8 mouse cellular contexts compared by ENCODE assay signal in genomic region chr17:5248957-5249656, GRCm38 (mm10).
DNase-seq lines count a peak whose midpoint lies in the region; ATAC-seq and TF ChIP-seq lines count a peak whose summit lies in the region.

No protein-coding gene starts in this region.

- no peaks in the 10 kb centered on the region for H3K36me3 ChIP-seq in heart, embryonic 14.5 days (ENCODE audit: control insufficient read depth, insufficient read depth, low read length)

- peak overlapping the region; percentile 69 for H3K27ac ChIP-seq in bone marrow macrophage, adult 2 months (ENCODE audit: insufficient read depth, low read depth, low read length)
- H3K27ac ChIP-seq in heart, embryonic 14.5 days (replicated peaks in 1 of 2; ENCODE audit: control insufficient read depth in 1 of 2, insufficient read depth in 1 of 2, low read depth in 2 of 2, low read length in 2 of 2): peak overlapping the region; percentile 60 to 75

- H3K4me3 ChIP-seq in bone marrow macrophage, adult 2 months (ENCODE audit: insufficient read depth, low read length): no peak overlapping the region
- no peak overlapping the region for H3K4me3 ChIP-seq in heart, embryonic 14.5 days (ENCODE audit: control insufficient read depth in 1 of 2, insufficient read depth in 1 of 2, low read depth in 1 of 2, low read length in 2 of 2)

- no peak for TF ChIP-seq POLR2A in bone marrow macrophage, adult 2 months (IDR thresholded peaks at IDR 0.05; ENCODE audit: borderline replicate concordance, low read depth, low read length)

- peak overlapping the region; percentile 26 for H3K4me2 ChIP-seq in heart, embryonic 14.5 days (ENCODE audit: low read length)

- H3K9me3 ChIP-seq in heart, embryonic 14.5 days (ENCODE audit: control insufficient read depth, low read length): no peaks in the 10 kb centered on the region

- no peak; the same call in 1 of the 2 replicates for ATAC-seq in heart, embryonic 14.5 days (ENCODE audit: insufficient number of reproducible peaks, insufficient read depth, low FRiP score, low read depth)
- no peak for ATAC-seq in monocyte, adult 5-6 weeks (replicated peaks; ENCODE audit: insufficient number of reproducible peaks, low FRiP score, low TSS enrichment, poor library complexity, severe bottlenecking)

- peak; percentile 27 to 66 for DNase-seq in frontal cortex, postnatal 36 days (ENCODE audit: low spot score in 2 of 2)
- no peak for DNase-seq in frontal cortex, postnatal 14 days (ENCODE audit: low spot score in 2 of 2)
- DNase-seq in layer of hippocampus, adult 18-20 months (ENCODE audit: low spot score in 2 of 2): peak; percentile 64 to 81
- DNase-seq in lung, postnatal 14 days: peak; percentile 35
- DNase-seq in thymus, postnatal 10 days (ENCODE audit: low spot score in 2 of 2): no peak

- peaks cover 33% of the 10 kb centered on the region for H3K4me1 ChIP-seq in bone marrow macrophage, adult 2 months (ENCODE audit: control insufficient read depth, insufficient read depth, low read length)
- peaks cover 23 to 37% of the 10 kb centered on the region in 2 experiments for H3K4me1 ChIP-seq in heart, embryonic 14.5 days (ENCODE audit: control insufficient read depth in 2 of 2, insufficient read depth in 2 of 2, low read length in 2 of 2)

- TF ChIP-seq CTCF in bone marrow macrophage, adult 2 months (IDR thresholded peaks at IDR 0.05; ENCODE audit: low read depth, low read length): no peak

- H3K27me3 ChIP-seq in heart, embryonic 14.5 days (ENCODE audit: control insufficient read depth, insufficient read depth, low read length): no peaks in the 10 kb centered on the region

- 43% methylated on average over 17 of the region's 17 CpGs for WGBS in heart, embryonic 14.5 days

- no peak overlapping the region for H3K9ac ChIP-seq in heart, embryonic 14.5 days (ENCODE audit: low read length)

Comparison
In these comparisons a context has a peak if more than half of its experiments do, and no peak if none do; other contexts are left out.
1. DNase-seq: peak in frontal cortex, postnatal 36 days (2 of 2), layer of hippocampus, adult 18-20 months (2 of 2) and lung, postnatal 14 days (single experiment); none in frontal cortex, postnatal 14 days (0 of 2) and thymus, postnatal 10 days (0 of 2).